Comparison of ENCODE assay signal across 8 mouse cellular contexts in genomic region chr2:103439710-103440109, GRCm38 (mm10). TPM values are rescaled to one million over a fixed set of nuclear protein-coding genes. Genes with fewer than 3 reads are reported as not detected.
DNase-seq lines count a peak whose midpoint lies in the region; ATAC-seq lines count a peak whose summit lies in the region.

No protein-coding gene starts in this region.

- no peaks in the 10 kb centered on the region for H3K27me3 ChIP-seq in hindbrain, embryonic 13.5 days

- peak; percentile 67 for ATAC-seq in hindbrain, embryonic 13.5 days (ENCODE audit: low FRiP score)

- peak overlapping the region; percentile 24; the same call in 1 of the 2 replicates for H3K4me3 ChIP-seq in hindbrain, embryonic 13.5 days

- no peaks in the 10 kb centered on the region for H3K36me3 ChIP-seq in hindbrain, embryonic 13.5 days

- H3K9me3 ChIP-seq in hindbrain, embryonic 13.5 days, result no peaks in the 10 kb centered on the region

- no peaks in the 10 kb centered on the region; the same call in 1 of the 2 replicates for H3K4me1 ChIP-seq in hindbrain, embryonic 13.5 days (replicated peaks)

- H3K27ac ChIP-seq in hindbrain, embryonic 13.5 days, result no peak overlapping the region

- peak; percentile 66 for DNase-seq in Muller cell, postnatal 12 days (ENCODE audit: inconsistent ontology term)
- DNase-seq in cerebellum, adult 9-10 months, result peak; percentile 67
- peak; percentile 44 to 88 for DNase-seq in frontal cortex, adult 2 months (ENCODE audit: extremely low spot score in 1 of 2, low spot score in 1 of 2)
- DNase-seq in layer of hippocampus, postnatal 25 days (ENCODE audit: extremely low spot score in 1 of 2, low spot score in 1 of 2), result peak; percentile 61 to 85
- peak; percentile 78 for DNase-seq in lung, postnatal 25 days (ENCODE audit: low spot score)
- peak; percentile 81 for DNase-seq in right cerebral cortex, adult 18-20 months
- DNase-seq in urinary bladder, postnatal 10 days (ENCODE audit: low spot score), result peak; percentile 39

- peak overlapping the region; percentile 51 for H3K4me2 ChIP-seq in hindbrain, embryonic 13.5 days

- peak overlapping the region; percentile 58; the same call in 1 of the 2 replicates for H3K9ac ChIP-seq in hindbrain, embryonic 13.5 days

- 4% methylated on average over 12 of the region's 12 CpGs for WGBS in hindbrain, embryonic 13.5 days

RNA-seq across cellular contexts. Expression of gene Elf5, which starts 28.2 kb away (rescaled TPM):
- 0.54 and 0.78 TPM in 2 replicates for polyA plus RNA-seq in frontal cortex, adult 2 months (2012; rRNA removed)
- not detected in 2 replicates for polyA plus RNA-seq in hindbrain, embryonic 13.5 days (2015; fragmentation: Nextera tagmentation; extraction: Ambion mirVana)
- 1 to 10 TPM; 1.8 to 2.1 TPM for total RNA-seq in layer of hippocampus, postnatal 25 days (2021)

RNA-seq across cellular contexts. Expression of gene Cat, which starts 45.2 kb away (rescaled TPM):
- polyA plus RNA-seq in frontal cortex, adult 2 months (2012; rRNA removed), result 41.8 and 42.7 TPM in 2 replicates
- polyA plus RNA-seq in hindbrain, embryonic 13.5 days (2015; fragmentation: Nextera tagmentation; extraction: Ambion mirVana), result 74.1 and 77.8 TPM in 2 replicates
- total RNA-seq in layer of hippocampus, postnatal 25 days (2021), result 10 to 100 TPM; 56.7 to 60.8 TPM
